Mouse (Mus musculus): Measurements from ENCODE around the gene Olfr516.
"Not testable (repeated sequence)": the region's sequence is repeated elsewhere in the genome, so short reads cannot be mapped to it uniquely, and the experiment has no call there.

The Olfr516 gene

GRCm38 (mm10) chr7:108850429-108850828 is at the start of gene Olfr516:
Gene Olfr516, minus strand, starts transcription at chr7:108850529.
- no peak for DNase-seq (ENCODE audit: low spot score)

GRCm38 (mm10) chr7:108894320-108894719 is 44.0 kb upstream of the Olfr516 start, which contains the start of gene Olfr519:
Gene Olfr519, minus strand, starts transcription at chr7:108894420.
- DNase-seq (ENCODE audit: low spot score): no peak

GRCm38 (mm10) chr7:108884906-108885305 is 34.6 kb upstream of the Olfr516 start, which contains the start of gene Olfr518:
Gene Olfr518, minus strand, starts transcription at chr7:108885006.
- DNase-seq (ENCODE audit: low spot score): no peak

- no peak for DNase-seq (ENCODE audit: low spot score)
Observed at GRCm38 (mm10) chr7:108872279-108872678, 21.9 kb upstream of the Olfr516 start, which contains the start of gene Olfr517. Gene Olfr517, minus strand, starts transcription at chr7:108872379.

GRCm38 (mm10) chr7:108825897-108826296 is 24.4 kb downstream of the Olfr516 start, which contains the start of gene Olfr514:
Gene Olfr514, minus strand, starts transcription at chr7:108825997.
- DNase-seq (ENCODE audit: low spot score): no peak

GRCm38 (mm10) chr7:108814593-108815215 is 35.6 kb downstream of the Olfr516 start:
- DNase-seq (ENCODE audit: low spot score): not testable (repeated sequence)

GRCm38 (mm10) chr7:108797205-108797933 is 53.0 kb downstream of the Olfr516 start:
- DNase-seq (ENCODE audit: low spot score): no peak

All from yolk sac, embryonic 10.5 days (tissue).